Mouse (Mus musculus) neural tube, embryonic 10.5 days (tissue): ENCODE data around the gene Gli3.
A peak's percentile ranks its signal among the peaks of the same experiment; 100 is the strongest.

Experiments
- DNase-seq: peaks from one replicate; pipeline ENCODE4 v3.0.0-alpha.2; 2017; ENCODE audit warnings: low spot score; ENCODE audit errors: extremely low spot score

The Gli3 gene

DNA sequence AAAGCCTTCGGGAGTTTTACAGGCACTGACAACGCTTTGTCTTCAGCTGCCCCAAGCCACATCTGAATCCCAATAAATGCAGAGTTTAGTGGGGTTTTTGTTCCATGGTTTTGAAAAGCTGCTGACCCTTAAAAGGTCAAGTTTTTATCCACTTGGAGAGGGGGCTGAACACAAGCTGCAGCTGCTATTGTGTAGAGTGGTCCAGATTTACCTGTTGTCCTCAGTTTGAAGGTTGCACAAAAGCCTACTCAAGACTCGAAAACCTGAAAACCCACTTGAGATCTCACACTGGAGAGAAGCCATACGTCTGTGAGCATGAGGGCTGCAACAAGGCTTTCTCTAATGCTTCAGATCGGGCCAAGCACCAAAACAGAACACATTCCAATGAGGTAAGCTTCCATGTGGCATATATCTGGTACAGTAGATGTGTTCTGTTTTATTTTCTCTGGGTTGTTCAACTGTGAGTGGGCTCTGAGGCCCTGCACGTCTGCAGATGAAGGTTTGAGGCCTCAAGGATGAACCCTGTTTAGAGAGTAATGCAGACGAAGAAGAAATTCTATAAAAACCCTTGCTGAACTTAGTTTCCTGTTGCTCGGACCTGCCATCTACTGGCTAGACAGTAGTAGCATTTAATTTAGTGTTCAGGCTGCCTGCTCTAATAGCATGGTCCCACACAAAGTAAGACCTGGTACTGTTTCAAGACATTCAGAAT, 251.8 kb downstream of the Gli3 start:
- DNase-seq, result peak; percentile 52

DNA sequence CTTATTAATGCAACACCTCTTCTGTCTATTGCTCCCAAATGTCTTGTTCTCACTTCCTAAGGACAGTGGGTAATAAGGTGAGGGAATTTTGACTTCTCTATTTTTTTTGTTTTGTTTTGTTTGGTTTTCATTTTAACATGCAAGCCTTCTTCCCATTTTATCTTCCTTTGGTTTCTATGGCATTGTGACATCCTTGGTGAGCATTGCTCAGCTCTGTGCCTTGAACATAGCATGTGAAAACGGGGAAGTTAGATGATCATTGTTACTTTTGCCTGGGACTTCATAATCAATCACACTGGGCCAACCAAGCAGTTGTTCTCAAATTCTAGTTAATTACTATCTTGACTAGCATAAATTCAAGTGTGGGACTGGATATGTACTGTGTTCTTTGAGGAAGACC, 258.4 kb downstream of the Gli3 start:
- no peak for DNase-seq

DNA sequence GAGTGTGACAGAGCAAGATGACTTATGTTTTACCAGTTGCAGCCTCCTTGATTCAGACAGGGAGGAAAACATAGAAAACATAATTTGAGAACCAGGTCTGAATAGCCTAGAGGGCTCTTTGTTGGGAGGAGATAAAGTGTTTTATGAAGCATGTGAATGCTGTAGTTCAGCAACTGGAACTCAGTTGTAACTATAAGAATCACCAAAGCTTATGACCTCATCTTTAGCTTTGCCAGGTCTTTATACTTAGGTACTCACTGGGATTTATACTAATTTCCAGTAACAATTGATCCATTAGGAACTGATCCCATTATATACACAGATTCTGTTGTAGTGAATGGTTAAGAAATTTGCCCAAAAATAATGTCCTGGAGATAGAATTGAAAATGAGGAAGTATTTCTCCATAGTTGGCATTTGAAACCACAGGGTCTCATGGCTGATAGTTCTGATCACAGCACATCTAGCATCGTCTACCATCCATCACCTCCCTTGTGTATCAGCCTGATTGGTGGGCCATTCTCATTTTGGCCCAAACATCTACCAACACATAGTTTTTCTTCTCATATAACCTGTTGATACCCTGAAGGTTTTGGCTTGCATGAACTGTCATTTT, 259.8 kb downstream of the Gli3 start:
- DNase-seq, result no peak

DNA sequence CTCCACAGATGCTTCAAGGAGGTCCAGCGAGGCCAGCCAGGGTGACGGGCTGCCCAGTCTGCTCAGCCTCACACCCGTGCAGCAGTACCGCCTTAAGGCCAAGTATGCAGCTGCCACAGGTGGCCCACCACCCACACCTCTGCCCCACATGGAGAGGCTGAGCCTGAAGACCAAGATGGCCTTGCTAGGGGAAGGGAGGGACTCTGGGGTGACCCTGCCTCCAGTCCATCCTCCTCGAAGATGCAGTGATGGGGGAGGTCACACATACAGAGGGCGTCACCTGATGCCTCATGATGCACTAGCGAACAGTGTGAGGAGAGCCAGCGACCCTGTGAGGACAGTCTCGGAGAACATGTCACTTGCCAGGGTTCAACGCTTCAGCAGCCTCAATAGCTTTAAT, 261.7 kb downstream of the Gli3 start:
- DNase-seq, result no peak

DNA sequence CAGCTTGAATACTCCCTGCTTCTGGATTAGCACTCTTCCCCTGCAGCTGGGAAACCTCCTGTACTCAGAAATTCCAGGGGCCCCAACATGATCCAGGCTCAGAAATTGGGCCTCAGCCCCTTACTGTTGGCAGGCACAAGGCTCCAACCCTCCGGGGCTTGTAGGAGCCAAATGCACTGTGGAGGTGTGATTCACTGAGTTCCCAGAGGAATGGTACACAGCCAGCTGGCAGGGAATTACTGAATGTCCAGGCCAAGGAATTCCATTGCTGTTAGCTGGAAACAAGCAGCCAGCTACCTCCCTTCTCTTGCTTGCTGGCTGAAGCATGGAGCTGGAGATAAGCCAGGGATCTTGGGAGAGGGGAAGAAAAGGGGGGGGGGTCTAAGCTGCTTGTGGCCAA, 278.7 kb downstream of the Gli3 start:
- no peak for DNase-seq

DNA sequence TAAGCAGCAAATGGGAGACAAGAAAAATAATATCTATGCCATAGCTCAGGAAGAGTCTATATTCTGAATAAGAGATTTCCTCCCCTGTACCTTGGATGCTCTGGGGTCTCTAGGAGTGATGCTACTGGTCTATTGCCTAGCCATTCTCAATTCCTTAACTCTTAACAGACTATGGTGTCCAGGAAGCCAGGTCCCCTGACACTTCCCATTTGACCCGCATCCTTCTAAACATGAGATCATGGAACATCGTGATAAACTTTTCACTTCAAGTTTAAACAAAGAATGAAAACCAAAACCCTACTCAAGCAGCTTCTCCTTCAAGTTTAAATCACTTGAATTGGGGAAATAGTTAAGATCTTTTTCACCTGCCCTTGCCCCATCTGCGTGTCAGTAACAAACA, 279.3 kb downstream of the Gli3 start:
- DNase-seq, result no peak

DNA sequence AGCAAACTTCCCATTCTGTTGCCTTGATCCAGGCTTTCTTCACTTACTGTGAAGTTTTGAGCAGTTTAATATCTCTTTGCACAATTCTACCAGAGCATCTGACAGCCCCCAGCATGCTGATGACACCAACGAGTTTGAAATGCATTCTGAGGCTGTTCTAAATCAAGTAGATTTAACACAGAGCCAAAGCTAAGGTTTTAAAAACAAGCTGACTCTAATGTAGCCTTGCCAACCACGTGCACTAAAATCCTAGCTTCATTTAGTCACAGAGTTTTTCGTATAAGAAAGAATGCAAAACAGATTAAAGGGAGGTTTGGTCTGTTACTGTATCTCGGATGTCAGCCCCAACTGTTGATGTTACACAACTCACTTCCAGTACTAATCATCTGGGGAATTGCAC, 279.7 kb downstream of the Gli3 start:
- no peak for DNase-seq

DNA sequence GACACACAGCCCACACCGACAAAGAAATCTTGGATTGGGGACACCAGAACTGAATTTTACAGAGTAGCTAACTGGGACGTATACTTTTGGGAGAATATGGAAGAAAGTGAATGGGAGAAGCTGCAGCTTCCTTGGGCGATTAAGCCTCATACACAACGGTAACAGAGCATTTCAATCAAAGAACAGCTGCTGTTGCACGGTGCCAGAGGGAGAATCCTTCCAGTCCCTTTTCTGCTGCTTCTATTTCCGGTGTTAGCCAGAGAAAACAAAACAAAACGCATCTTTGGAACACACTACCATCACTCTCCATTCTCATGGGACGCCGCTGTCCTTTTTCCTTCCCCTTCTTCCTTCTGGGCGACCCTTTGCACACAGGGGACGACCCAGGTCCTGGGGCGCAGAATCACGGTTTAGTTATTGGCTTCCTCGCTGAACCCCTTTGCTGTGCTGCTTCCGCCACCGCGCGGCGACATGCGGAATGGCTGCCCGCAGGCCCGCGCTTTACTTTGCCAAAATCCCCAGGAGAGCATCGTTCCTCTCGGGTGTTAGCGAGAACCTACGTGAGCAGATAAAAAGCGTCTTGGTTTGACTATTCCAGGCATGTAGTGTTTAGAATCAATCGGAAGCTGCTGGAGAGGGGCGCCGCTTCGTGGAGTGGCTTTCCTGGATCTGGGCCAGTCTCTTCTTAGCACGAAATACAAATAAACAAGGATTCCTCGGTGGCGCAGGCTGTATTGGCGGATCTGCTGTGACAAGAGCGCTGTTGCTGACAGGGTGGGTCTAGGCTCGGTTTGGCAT, 296.0 kb downstream of the Gli3 start:
- peak; percentile 86 for DNase-seq

DNA sequence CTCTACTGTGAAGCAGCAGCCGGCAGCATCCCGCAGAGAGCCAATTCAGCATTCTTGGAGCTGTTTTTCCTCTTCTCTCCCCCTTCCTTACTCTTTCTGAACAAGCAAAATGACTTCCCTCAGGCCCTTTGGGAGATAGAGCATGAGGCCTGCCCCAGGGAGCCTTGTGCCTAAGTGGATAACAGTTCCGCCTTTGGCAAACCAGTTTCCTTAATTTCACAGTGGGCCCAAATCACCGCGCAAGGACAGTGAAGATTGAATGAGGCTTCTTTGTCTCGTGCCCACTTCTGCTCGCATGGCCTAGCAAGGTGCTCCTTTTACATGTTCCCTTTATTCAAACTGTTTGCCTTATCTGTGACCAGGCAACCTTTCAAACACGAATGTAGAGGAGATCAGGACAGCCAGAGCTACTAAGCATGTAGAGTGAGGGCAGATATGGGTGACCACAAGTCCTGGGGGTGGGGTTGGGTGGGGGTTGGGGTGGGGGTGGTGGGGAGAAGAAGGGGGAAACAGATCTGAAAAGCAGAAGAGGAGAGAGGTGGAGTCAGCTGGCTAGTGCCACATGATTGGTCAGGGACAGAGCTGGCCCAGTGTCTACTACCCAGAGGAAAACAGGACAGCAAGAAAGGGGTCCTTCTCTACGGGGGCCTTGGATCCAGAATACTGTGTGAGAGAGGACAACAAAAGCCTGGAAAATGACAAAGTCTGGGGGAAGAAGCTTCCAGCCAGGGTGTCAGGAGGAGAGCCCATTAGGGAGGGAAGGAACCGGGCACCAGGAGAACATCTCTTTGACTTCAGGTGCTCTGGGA, 296.8 kb downstream of the Gli3 start:
- no peak for DNase-seq

DNA sequence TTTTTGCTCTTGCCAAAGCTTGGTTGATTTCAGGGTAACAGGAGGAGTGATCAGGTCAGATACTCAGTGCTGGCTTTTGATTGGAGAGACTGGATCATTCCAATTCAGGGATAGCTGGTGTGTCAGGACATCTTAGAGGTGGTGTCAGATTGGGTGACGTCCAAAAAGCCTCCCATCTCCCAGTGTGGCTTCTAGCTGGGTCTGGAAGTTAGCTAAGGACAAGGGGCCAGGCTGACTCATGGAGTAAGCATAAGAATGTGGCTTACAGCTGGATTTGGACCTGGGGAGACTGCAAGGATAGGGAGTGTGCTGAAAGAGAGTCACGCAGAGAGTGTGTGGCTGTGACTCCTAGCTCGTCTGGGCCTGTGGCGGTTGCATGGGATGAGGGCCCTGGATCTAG, 299.3 kb downstream of the Gli3 start:
- DNase-seq, result no peak

DNA sequence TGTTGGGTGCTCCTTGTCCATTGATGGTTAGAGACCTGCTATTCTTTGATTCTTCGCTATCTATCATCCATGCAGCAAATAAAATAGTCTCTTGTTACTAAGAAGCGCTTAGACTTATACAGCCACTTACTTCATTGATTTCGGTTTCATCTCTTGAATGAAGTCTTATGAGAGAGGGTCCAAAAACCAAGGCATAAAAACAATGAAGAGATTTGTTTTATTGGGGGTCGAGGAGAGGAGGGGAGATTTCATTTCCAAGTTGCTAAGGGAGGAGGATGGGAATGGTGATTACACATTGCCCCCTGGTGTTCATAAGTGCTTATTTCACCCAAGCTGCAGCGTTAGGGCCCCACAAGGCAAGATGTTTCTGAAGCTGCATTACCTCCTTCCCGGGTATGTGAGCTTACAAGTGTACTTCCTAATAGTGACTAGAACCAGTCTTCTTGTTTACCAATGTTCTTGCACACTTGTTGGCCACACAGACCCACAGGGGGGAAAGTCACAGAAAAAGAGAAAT, 299.9 kb downstream of the Gli3 start:
- DNase-seq, result peak; percentile 51

DNA sequence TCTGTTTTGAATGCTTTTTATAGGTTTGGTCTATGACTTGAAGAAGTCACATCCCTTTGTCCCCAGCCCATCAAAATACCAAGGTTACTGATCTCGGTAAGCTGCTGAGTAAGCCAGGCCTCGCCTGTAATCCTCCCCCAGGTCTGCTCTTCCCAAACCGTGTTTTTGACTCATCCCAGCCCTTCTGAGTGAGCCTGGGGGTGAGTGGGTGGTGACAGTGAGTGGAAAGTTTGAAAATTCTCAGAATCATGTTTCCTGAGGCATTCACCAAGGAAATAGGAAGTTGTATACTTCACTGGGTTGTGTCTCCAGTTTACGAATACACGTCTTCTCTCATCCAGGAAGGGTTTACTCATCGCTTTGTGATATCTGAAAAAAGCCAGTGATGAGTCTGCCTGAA, 314.6 kb downstream of the Gli3 start:
- DNase-seq, result no peak
